Mouse (Mus musculus) forebrain, embryonic 11.5 days (tissue): ENCODE data around the gene Abcb8. TPM values are rescaled to one million over a fixed set of nuclear protein-coding genes. Genes with fewer than 3 reads are reported as not detected.
A peak's percentile ranks its signal among the peaks of the same experiment; 100 is the strongest.

Source experiments
- ATAC-seq: fragments of 200-750 bp; cut with Nextera tagmentation; replicated peaks from 2 replicates; pipeline ENCODE4 v1.8.0; 2017; ENCODE audit warnings: moderate TSS enrichment; ENCODE audit not compliant: low FRiP score
- DNase-seq: peaks from one replicate; pipeline ENCODE4 v3.0.0-alpha.2; 2017; ENCODE audit warnings: low spot score
- H3K27ac ChIP-seq: fragments of 300-500 bp; sonication (generic); 2 replicates; pipeline ENCODE4 v1.5.1; 2014; ENCODE audit warnings: low read depth, low read length
- H3K27me3 ChIP-seq: fragments of 300-500 bp; sonication (generic); 2 replicates; pipeline ENCODE4 v1.6.1; 2014; ENCODE audit warnings: mild to moderate bottlenecking, low read length, mixed read lengths; ENCODE audit not compliant: control insufficient read depth, insufficient read depth
- H3K36me3 ChIP-seq: fragments of 300-500 bp; sonication (generic); 2 replicates; pipeline ENCODE4 v1.6.1; 2014; ENCODE audit warnings: mild to moderate bottlenecking, low read length, moderate library complexity, mixed read lengths; ENCODE audit not compliant: control insufficient read depth, insufficient read depth
- H3K4me1 ChIP-seq: fragments of 300-500 bp; sonication (generic); replicated peaks from 2 replicates; pipeline ENCODE4 v1.6.1; 2014; ENCODE audit warnings: low read length, mixed read lengths; ENCODE audit not compliant: control insufficient read depth, insufficient read depth
- H3K4me2 ChIP-seq: fragments of 300-500 bp; sonication (generic); 2 replicates; pipeline ENCODE4 v1.6.1; 2014; ENCODE audit warnings: low read depth, mild to moderate bottlenecking, low read length, moderate library complexity, mixed read lengths; ENCODE audit not compliant: severe bottlenecking
- H3K4me3 ChIP-seq: fragments of 300-500 bp; sonication (generic); 2 replicates; pipeline ENCODE4 v1.5.1; 2014; ENCODE audit warnings: low read depth, low read length
- H3K9ac ChIP-seq: fragments of 300-500 bp; sonication (generic); 2 replicates; pipeline ENCODE4 v1.6.1; 2014; ENCODE audit warnings: low read length
- H3K9me3 ChIP-seq: fragments of 300-500 bp; sonication (generic); 2 replicates; pipeline ENCODE4 v1.6.1; 2016; ENCODE audit warnings: low read length, mixed read lengths; ENCODE audit not compliant: control insufficient read depth
- WGBS: fragments of 180-500 bp; shearing (Covaris S2); extraction: QIAGEN DNeasy Blood & Tissue Kit; methylation state at CpG from one replicate; pipeline ENCODE4 v1.1.7; 2014; 5-methylcytosine and 5-hydroxymethylcytosine counted together
- polyA plus RNA-seq: library from polyadenylated mRNA; unstranded; fragments of >200 nt; fragmentation: Nextera tagmentation; extraction: Ambion mirVana; gene quantifications from 2 replicates; pipeline ENCODE4 v1.2.1, GENCODE M21; 2014

The Abcb8 gene
- polyA plus RNA-seq, 1 experiment from 2014 or later = 45.5 TPM

DNA sequence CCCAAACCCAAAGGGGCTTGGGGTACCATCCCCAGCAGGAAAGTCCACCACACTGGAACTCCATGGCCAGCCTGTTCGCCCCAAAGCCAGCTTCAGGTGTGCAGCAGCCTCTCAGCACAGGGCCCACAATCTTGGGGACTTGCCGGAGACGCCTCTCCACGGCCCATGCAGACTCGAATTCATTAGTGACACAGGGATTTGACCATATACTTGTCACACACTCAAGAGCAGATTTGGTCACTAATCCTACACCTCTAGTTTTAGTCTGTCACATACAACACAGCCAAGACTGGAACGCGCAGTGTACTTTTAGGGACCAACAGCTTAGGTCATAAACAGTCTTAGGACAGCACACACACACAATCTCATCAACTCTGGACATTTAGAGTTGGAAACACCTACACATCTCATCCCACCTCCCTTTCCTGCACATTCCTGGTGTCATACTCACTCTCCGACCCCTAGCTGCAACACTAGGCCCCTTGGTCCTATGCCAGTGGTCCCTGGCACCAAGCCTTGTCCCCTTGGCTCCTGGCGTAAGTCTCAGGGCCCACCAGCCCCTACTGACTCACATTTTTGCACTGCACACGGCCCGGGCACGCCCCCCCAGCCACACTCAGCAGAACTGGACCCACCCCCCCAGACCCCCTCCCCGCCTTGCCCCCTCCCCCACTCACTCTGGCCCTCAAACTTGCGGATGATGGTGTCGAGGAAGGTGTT lies 42.8 kb upstream of the Abcb8 start:
- peak overlapping the region; percentile 68 for H3K4me3 ChIP-seq
- WGBS = 36% methylated on average over 14 of the region's 15 CpGs
- DNase-seq (peak; percentile 64), ATAC-seq (no peak)
- H3K27me3 ChIP-seq = peaks cover 25% of the 10 kb centered on the region
- H3K36me3 ChIP-seq = no peaks in the 10 kb centered on the region
- peaks cover 24% of the 10 kb centered on the region for H3K4me1 ChIP-seq
- H3K9ac ChIP-seq = peak overlapping the region; percentile 79
- no peaks in the 10 kb centered on the region for H3K9me3 ChIP-seq
- H3K27ac ChIP-seq = no peak overlapping the region
- peak overlapping the region; percentile 98 for H3K4me2 ChIP-seq

DNA sequence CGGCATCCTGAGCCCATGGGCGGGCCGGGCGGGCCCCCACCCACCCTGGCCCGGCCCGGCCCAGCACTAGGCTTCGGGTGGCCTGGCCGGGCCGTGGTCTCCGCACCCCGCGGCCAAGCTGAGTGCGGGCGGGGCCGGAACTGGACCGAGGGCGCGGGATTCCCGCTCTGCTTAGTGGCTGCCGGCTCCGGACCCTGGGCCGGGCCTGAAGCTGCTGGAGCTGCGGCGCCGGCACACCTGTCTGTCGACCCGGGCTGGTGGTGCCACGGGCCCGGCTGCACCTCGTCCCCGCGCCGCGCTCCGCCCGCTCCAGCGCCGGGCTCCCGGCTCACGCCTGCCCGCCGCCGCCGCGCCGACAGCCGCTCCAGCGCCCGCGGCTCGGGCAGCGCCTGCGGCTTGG lies 42.2 kb upstream of the Abcb8 start, which contains the start of gene Kcnh2:
Kcnh2 (minus strand) TSS at position 327 of the 400 bp plus-strand sequence.
- H3K4me1 ChIP-seq = peaks cover 24% of the 10 kb centered on the region
- ATAC-seq (peak; percentile 52), DNase-seq (no peak)
- H3K36me3 ChIP-seq = no peaks in the 10 kb centered on the region
- H3K4me3 ChIP-seq = peak within 1 kb of the TSS; percentile 68
- H3K9ac ChIP-seq = peak within 1 kb of the TSS; percentile 79
- 0% methylated on average over 36 of the region's 53 CpGs for WGBS
- H3K27me3 ChIP-seq = peaks cover 25% of the 10 kb centered on the region
- H3K4me2 ChIP-seq = peak within 1 kb of the TSS; percentile 98
- H3K9me3 ChIP-seq = no peaks in the 10 kb centered on the region
- peak within 1 kb of the TSS; percentile 93 for H3K27ac ChIP-seq

DNA sequence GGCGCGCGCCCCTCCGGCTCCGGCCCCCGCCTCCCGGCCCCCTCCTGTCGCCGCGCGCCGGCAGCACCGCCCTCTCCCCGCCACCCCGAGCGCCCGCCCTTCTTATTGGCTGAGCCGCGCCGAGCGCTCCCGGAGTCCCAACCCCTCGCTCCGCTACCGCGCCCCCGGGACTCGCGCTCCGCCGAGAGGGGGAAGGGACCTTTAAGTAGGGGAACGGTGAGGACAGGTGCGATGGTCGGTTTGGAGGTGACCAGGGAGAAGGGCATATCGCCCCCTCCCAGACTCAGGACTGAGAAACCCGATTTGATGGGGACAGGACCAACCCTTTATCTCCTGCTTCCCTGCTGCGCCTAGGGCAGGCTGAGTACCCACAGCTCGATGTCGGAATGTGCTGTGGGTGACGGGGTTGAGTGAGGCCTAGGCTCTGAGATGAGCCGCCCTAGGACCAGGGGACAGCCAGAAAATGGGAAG lies 41.7 kb upstream of the Abcb8 start:
- peaks cover 25% of the 10 kb centered on the region for H3K27me3 ChIP-seq
- DNase-seq = peak; percentile 96
- H3K4me2 ChIP-seq = peak overlapping the region; percentile 98
- H3K36me3 ChIP-seq = no peaks in the 10 kb centered on the region
- peak; percentile 83 for ATAC-seq
- no peaks in the 10 kb centered on the region for H3K9me3 ChIP-seq
- peak overlapping the region; percentile 18 for H3K9ac ChIP-seq
- H3K27ac ChIP-seq = peak overlapping the region; percentile 93
- H3K4me3 ChIP-seq = peak overlapping the region; percentile 68
- under 1% methylated on average over 36 of the region's 41 CpGs for WGBS
- peaks cover 24% of the 10 kb centered on the region for H3K4me1 ChIP-seq

DNA sequence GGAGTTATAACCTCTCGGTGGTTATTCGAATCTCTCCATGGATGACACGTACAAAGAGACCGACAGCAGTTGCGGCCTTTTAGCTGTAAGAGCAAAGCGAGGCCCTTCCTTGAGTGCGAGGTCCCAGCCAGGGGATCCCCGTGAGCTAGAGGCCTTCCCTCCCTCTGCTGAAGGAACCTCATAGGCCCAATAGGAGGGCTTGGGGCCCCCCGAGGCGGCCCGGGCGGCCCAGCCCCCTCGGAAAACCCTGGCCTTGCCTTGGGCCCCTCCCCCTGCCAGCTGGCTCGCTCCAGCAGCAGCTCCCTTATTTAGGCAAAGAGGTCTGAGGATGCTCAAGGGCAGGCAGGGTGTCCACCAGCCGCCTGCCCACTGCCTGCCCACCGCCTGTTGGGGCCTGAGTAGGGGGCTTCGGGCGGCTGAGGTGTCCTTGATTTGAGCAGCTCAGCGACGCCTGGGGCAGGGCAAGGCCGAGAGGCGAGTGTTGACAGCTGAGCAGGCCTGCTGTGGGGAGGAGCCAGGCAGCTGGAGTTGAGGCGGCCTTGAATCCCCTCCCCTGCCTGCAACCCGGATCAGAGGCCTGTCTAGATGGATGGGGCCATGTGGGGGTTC lies 41.1 kb upstream of the Abcb8 start:
- Histone ChIP-seq H3K27me3 (peaks cover 25% of the 10 kb centered on the region), H3K36me3 (no peaks in the 10 kb centered on the region), H3K4me3 (peak overlapping the region; percentile 68), H3K9me3 (no peaks in the 10 kb centered on the region), H3K4me1 (peaks cover 24% of the 10 kb centered on the region), H3K9ac (peak overlapping the region; percentile 18), H3K27ac (peak overlapping the region; percentile 93), H3K4me2 (peak overlapping the region; percentile 98)
- peak; percentile 34 for ATAC-seq
- peak; percentile 76 for DNase-seq
- WGBS = 1% methylated on average over 23 of the region's 24 CpGs

DNA sequence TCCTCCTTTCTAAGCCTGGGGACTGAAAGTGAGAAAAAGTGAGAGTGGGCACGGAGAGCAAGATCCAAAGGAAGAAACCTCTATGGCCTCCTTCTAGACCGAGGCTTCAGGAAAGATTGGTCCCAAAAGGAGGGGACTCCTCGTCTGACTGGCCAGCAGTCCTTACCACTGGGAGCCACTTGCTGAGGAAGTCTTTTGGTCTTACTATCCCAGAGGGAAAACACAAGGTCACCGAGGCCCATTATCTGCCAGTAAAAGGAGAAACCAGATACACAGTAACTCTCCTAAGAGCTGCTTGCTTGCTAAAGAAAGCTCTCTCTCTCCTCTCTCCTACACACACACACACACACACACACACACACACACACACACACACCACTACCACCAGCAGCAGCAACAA lies 40.1 kb upstream of the Abcb8 start:
- no peaks in the 10 kb centered on the region for H3K9me3 ChIP-seq
- DNase-seq (no peak), ATAC-seq (no peak)
- H3K4me3 ChIP-seq = no peak overlapping the region
- no peak overlapping the region; the same call in 1 of the 2 replicates for H3K27ac ChIP-seq
- H3K27me3 ChIP-seq = peaks cover 25% of the 10 kb centered on the region
- 32% methylated on average over 4 of the region's 4 CpGs for WGBS
- no peaks in the 10 kb centered on the region for H3K36me3 ChIP-seq
- no peak overlapping the region for H3K4me2 ChIP-seq
- peaks cover 21% of the 10 kb centered on the region for H3K4me1 ChIP-seq
- H3K9ac ChIP-seq = no peak overlapping the region

DNA sequence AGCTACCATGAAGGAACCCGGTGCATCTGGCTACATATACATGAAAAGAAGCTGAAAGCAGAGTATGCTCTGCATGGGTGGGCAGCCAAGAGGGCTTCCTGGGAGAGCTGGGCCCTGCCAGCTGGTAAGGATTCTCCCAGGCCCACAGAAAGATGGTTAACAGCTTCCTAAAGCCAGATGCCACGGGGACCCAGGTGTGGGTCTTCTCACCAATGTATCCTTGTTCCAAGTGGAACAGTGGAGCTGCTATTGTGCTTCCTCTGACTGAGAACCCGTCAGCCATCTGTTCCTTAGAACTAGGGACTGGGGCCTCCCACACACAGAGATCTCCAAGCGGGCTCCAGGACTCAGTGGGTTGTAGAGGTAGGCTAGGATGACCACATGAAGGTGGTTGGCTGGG lies 36.7 kb upstream of the Abcb8 start:
- H3K9ac ChIP-seq = no peak overlapping the region
- H3K36me3 ChIP-seq = no peaks in the 10 kb centered on the region
- 55% methylated on average over 4 of the region's 4 CpGs for WGBS
- peaks cover 3% of the 10 kb centered on the region; the same call in 1 of the 2 replicates for H3K27me3 ChIP-seq
- ATAC-seq = no peak
- no peak for DNase-seq
- no peak overlapping the region for H3K27ac ChIP-seq
- no peaks in the 10 kb centered on the region for H3K9me3 ChIP-seq
- H3K4me2 ChIP-seq = no peak overlapping the region
- H3K4me3 ChIP-seq = no peak overlapping the region
- H3K4me1 ChIP-seq = peaks cover 10% of the 10 kb centered on the region

DNA sequence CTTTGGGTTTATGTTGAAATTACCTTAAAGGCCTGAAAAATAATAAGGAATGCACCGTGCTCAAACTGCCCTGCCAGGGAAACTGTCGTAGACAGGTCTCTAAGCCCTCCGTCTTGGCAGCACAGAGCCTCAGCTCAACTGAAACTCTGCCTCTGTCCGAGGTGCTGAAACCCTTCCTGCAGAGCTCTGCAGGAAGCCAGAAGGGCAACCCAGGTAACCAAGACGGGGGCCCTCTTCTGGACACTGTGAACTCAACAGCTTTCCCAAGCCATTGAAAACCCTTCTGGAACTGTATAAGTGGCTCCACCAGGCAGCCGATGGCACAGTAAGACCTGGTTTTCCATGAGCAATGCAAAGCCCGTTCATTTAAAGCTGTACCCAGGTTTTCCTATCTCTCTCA lies 36.0 kb upstream of the Abcb8 start:
- H3K36me3 ChIP-seq = no peaks in the 10 kb centered on the region
- 19% methylated on average over 7 of the region's 7 CpGs for WGBS

DNA sequence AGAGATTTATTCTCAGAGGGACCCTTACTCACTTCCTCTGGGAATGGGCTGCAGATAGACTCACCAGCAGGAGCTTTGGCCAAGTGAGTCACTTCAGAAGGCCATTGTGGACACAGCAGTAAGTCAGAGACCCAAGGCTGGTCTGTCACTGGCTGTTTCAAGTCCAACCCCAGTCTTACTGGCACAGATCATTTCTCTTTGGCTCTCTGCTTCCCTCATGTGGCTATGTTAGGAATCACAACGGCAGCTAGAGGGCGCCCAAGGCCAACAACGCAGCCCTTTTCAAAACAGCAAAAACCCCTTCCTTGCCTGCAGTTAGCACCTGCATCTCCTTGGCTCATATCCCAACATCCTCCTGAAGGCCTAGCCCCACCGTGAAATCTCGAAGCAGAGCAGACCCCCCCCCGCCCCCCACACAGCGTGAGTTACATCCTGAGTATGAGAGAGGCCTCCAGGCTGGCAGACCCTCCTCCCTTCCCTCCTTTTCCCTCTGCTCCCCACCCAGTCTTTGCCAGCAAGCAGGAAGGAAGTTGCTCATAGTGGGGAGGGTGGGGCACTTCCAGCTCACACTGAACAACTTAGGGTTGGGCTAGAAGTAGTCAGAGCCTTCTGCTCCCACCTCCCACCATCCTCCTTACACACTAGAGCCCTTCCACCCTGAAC lies 32.5 kb upstream of the Abcb8 start:
- Histone ChIP-seq H3K9ac (no peak overlapping the region), H3K4me1 (no peaks in the 10 kb centered on the region), H3K4me3 (no peak overlapping the region), H3K9me3 (no peaks in the 10 kb centered on the region), H3K27ac (no peak overlapping the region), H3K36me3 (no peaks in the 10 kb centered on the region), H3K4me2 (no peak overlapping the region), H3K27me3 (no peaks in the 10 kb centered on the region)
- ATAC-seq (peak; percentile 51), DNase-seq (peak; percentile 88)
- WGBS = under 1% methylated on average over 7 of the region's 7 CpGs

More for the DNA sequence above, 36.0 kb upstream of the Abcb8 start:
- no peak overlapping the region for H3K27ac ChIP-seq
- no peak overlapping the region for H3K9ac ChIP-seq
- ATAC-seq (no peak), DNase-seq (peak; percentile 90)
- H3K4me2 ChIP-seq = no peak overlapping the region
- peaks cover 4% of the 10 kb centered on the region for H3K4me1 ChIP-seq
- no peaks in the 10 kb centered on the region for H3K9me3 ChIP-seq
- no peak overlapping the region for H3K4me3 ChIP-seq
- H3K27me3 ChIP-seq = no peaks in the 10 kb centered on the region
